Mouse (Mus musculus) neural tube, embryonic 15.5 days (tissue): ENCODE measurements at regions not wholly inside any gene's neighbourhood (a gene's known extent, or its start where the extent isn't known, plus 50 kb on each side); places are given as distances from the start of the nearest gene placed in this dataset.
"Not testable (repeated sequence)": the region's sequence is repeated elsewhere in the genome, so short reads cannot be mapped to it uniquely, and the experiment has no call there.

ENCODE experiments used
- ATAC-seq: fragments of 200-750 bp; cut with Nextera tagmentation; 2 replicates; pipeline ENCODE4 v1.8.0; 2017; ENCODE audit warnings: mild to moderate bottlenecking, moderate TSS enrichment, moderate library complexity; ENCODE audit not compliant: low FRiP score
- H3K27ac ChIP-seq: fragments of 300-500 bp; sonication (generic); replicated peaks from 2 replicates; pipeline ENCODE4 v1.5.1; 2015; ENCODE audit warnings: mild to moderate bottlenecking, inconsistent platforms
- H3K27me3 ChIP-seq: fragments of 300-500 bp; sonication (generic); replicated peaks from 2 replicates; pipeline ENCODE4 v1.6.1; 2015; ENCODE audit warnings: inconsistent platforms
- H3K36me3 ChIP-seq: fragments of 300-500 bp; sonication (generic); 2 replicates; pipeline ENCODE4 v1.6.1; 2015; ENCODE audit warnings: inconsistent platforms
- H3K4me1 ChIP-seq: fragments of 300-500 bp; sonication (generic); 2 replicates; pipeline ENCODE4 v1.6.1; 2015; ENCODE audit warnings: inconsistent platforms
- H3K4me2 ChIP-seq: fragments of 300-500 bp; sonication (generic); 2 replicates; pipeline ENCODE4 v1.6.1; 2015; ENCODE audit warnings: inconsistent platforms, mild to moderate bottlenecking, moderate library complexity
- H3K4me3 ChIP-seq: fragments of 300-500 bp; sonication (generic); replicated peaks from 2 replicates; pipeline ENCODE4 v1.5.1; 2015; ENCODE audit warnings: mild to moderate bottlenecking, inconsistent platforms
- H3K9ac ChIP-seq: fragments of 300-500 bp; sonication (generic); replicated peaks from 2 replicates; pipeline ENCODE4 v1.6.1; 2015; ENCODE audit warnings: mild to moderate bottlenecking, inconsistent platforms
- H3K9me3 ChIP-seq: fragments of 300-500 bp; sonication (generic); replicated peaks from 2 replicates; pipeline ENCODE4 v1.6.1; 2016; ENCODE audit warnings: inconsistent platforms
- WGBS: fragments of 180-500 bp; shearing (Covaris S2); methylation state at CpG from one replicate; pipeline ENCODE4 v1.1.7; 2015; ENCODE audit warnings: mixed read lengths; 5-methylcytosine and 5-hydroxymethylcytosine counted together

GRCm38 (mm10) chr9:115430271-115430670 lies 120.0 kb upstream of the Stt3b start:
- WGBS = 78% methylated on average over 4 of the region's 4 CpGs
- no peaks in the 10 kb centered on the region for H3K36me3 ChIP-seq
- H3K4me1 ChIP-seq = 0 out of 2 replicates have a peak, but pooled peaks cover 2% of the 10 kb centered on the region
- no peak overlapping the region for H3K4me3 ChIP-seq
- H3K9ac ChIP-seq = no peak overlapping the region
- H3K27me3 ChIP-seq = no peaks in the 10 kb centered on the region
- no peak for ATAC-seq
- no peaks in the 10 kb centered on the region for H3K9me3 ChIP-seq
- H3K4me2 ChIP-seq = no peak overlapping the region
- no peak overlapping the region for H3K27ac ChIP-seq

GRCm38 (mm10) chr9:115434696-115435095 lies 124.5 kb upstream of the Stt3b start:
- Histone ChIP-seq H3K27ac (no peak overlapping the region), H3K9ac (no peak overlapping the region), H3K9me3 (0 out of 2 replicates have a peak, but pooled peaks cover 9% of the 10 kb centered on the region), H3K27me3 (no peaks in the 10 kb centered on the region), H3K36me3 (no peaks in the 10 kb centered on the region), H3K4me2 (no peak overlapping the region), H3K4me3 (no peak overlapping the region), H3K4me1 (no peaks in the 10 kb centered on the region)
- no peak for ATAC-seq
- whole genome bisulfite sequencing = 42% methylated on average over 5 of the region's 5 CpGs

- H3K27me3 ChIP-seq = no peaks in the 10 kb centered on the region
- H3K27ac ChIP-seq = no peak overlapping the region
- H3K9ac ChIP-seq = no peak overlapping the region
- 86% methylated on average over 3 of the region's 3 CpGs for WGBS
- ATAC-seq = no peak
- H3K9me3 ChIP-seq = 0 out of 2 replicates have a peak, but pooled peaks cover 9% of the 10 kb centered on the region
- H3K4me2 ChIP-seq = no peak overlapping the region
- no peak overlapping the region for H3K4me3 ChIP-seq
- H3K36me3 ChIP-seq = no peaks in the 10 kb centered on the region
- no peaks in the 10 kb centered on the region for H3K4me1 ChIP-seq
These were observed 126.1 kb upstream of the Stt3b start for GRCm38 (mm10) chr9:115436301-115436700.

- not testable (repeated sequence) for H3K27ac ChIP-seq, H3K4me2 ChIP-seq, H3K36me3 ChIP-seq, H3K9me3 ChIP-seq, H3K9ac ChIP-seq, ATAC-seq, H3K4me3 ChIP-seq, H3K4me1 ChIP-seq, H3K27me3 ChIP-seq
- WGBS = 98% methylated on average over 22 of the region's 22 CpGs
These were observed 128.0 kb upstream of the Stt3b start for GRCm38 (mm10) chr9:115438234-115438633.

GRCm38 (mm10) chr9:115446681-115447080 lies 136.5 kb upstream of the Stt3b start:
- H3K9ac ChIP-seq = no peak overlapping the region
- H3K4me1 ChIP-seq = peaks cover 3% of the 10 kb centered on the region; the same call in 1 of the 2 replicates
- WGBS = 83% methylated on average over 11 of the region's 11 CpGs
- no peak for ATAC-seq
- H3K4me3 ChIP-seq = no peak overlapping the region
- H3K9me3 ChIP-seq = no peaks in the 10 kb centered on the region
- no peaks in the 10 kb centered on the region for H3K27me3 ChIP-seq
- H3K27ac ChIP-seq = no peak overlapping the region
- no peak overlapping the region for H3K4me2 ChIP-seq
- H3K36me3 ChIP-seq = no peaks in the 10 kb centered on the region

- no peak for ATAC-seq
- H3K4me3 ChIP-seq = no peak overlapping the region
These were observed 140.6 kb upstream of the Stt3b start for GRCm38 (mm10) chr9:115450741-115451320.

GRCm38 (mm10) chr9:115454771-115455170 lies 144.6 kb upstream of the Stt3b start:
- Histone ChIP-seq H3K36me3 (no peaks in the 10 kb centered on the region), H3K9ac (no peak overlapping the region), H3K27me3 (no peaks in the 10 kb centered on the region), H3K9me3 (no peaks in the 10 kb centered on the region), H3K4me2 (no peak overlapping the region), H3K4me3 (no peak overlapping the region), H3K27ac (no peak overlapping the region), H3K4me1 (peaks cover 6% of the 10 kb centered on the region; the same call in 1 of the 2 replicates)
- 79% methylated on average over 7 of the region's 7 CpGs for WGBS
- ATAC-seq = no peak

More at GRCm38 (mm10) chr9:115450741-115451320, 140.6 kb upstream of the Stt3b start:
- no peaks in the 10 kb centered on the region for H3K27me3 ChIP-seq
- no peak overlapping the region for H3K9ac ChIP-seq
- H3K36me3 ChIP-seq = no peaks in the 10 kb centered on the region
- 39% methylated on average over 5 of the region's 5 CpGs for WGBS
- H3K4me2 ChIP-seq = no peak overlapping the region
- H3K27ac ChIP-seq = no peak overlapping the region
- H3K4me1 ChIP-seq = peaks cover 3% of the 10 kb centered on the region; the same call in 1 of the 2 replicates
- no peaks in the 10 kb centered on the region for H3K9me3 ChIP-seq

GRCm38 (mm10) chr9:115456121-115456520 lies 145.9 kb upstream of the Stt3b start:
- Histone ChIP-seq H3K27ac (no peak overlapping the region), H3K27me3 (no peaks in the 10 kb centered on the region), H3K4me3 (no peak overlapping the region), H3K4me2 (no peak overlapping the region), H3K9ac (no peak overlapping the region), H3K4me1 (peaks cover 3% of the 10 kb centered on the region; the same call in 1 of the 2 replicates), H3K9me3 (no peaks in the 10 kb centered on the region), H3K36me3 (no peaks in the 10 kb centered on the region)
- WGBS = 38% methylated on average over 3 of the region's 3 CpGs
- no peak for ATAC-seq

GRCm38 (mm10) chr9:115456638-115457037 lies 146.4 kb upstream of the Stt3b start:
- H3K27me3 ChIP-seq = no peaks in the 10 kb centered on the region
- no peak for ATAC-seq
- H3K4me1 ChIP-seq = 0 out of 2 replicates have a peak, but pooled peaks cover 3% of the 10 kb centered on the region
- no peak overlapping the region for H3K27ac ChIP-seq
- 23% methylated on average over 6 of the region's 6 CpGs for WGBS
- no peaks in the 10 kb centered on the region for H3K9me3 ChIP-seq
- H3K4me2 ChIP-seq = no peak overlapping the region
- H3K4me3 ChIP-seq = no peak overlapping the region
- no peak overlapping the region for H3K9ac ChIP-seq
- no peaks in the 10 kb centered on the region for H3K36me3 ChIP-seq

GRCm38 (mm10) chr9:115457889-115458710 lies 147.9 kb upstream of the Stt3b start:
- WGBS = 72% methylated on average over 21 of the region's 21 CpGs
- Histone ChIP-seq H3K9me3 (no peaks in the 10 kb centered on the region), H3K4me2 (no peak overlapping the region), H3K9ac (no peak overlapping the region), H3K4me3 (no peak overlapping the region), H3K27ac (no peak overlapping the region), H3K27me3 (no peaks in the 10 kb centered on the region), H3K4me1 (0 out of 2 replicates have a peak, but pooled peaks cover 3% of the 10 kb centered on the region), H3K36me3 (no peaks in the 10 kb centered on the region)
- ATAC-seq = no peak

GRCm38 (mm10) chr9:115459075-115459474 lies 148.9 kb upstream of the Stt3b start:
- not testable (repeated sequence) for H3K9ac ChIP-seq, H3K9me3 ChIP-seq, H3K4me2 ChIP-seq, H3K27ac ChIP-seq, H3K4me3 ChIP-seq, ATAC-seq, H3K4me1 ChIP-seq, H3K27me3 ChIP-seq, H3K36me3 ChIP-seq
- WGBS = 97% methylated on average over 6 of the region's 6 CpGs

GRCm38 (mm10) chr9:115465326-115465725 lies 155.1 kb upstream of the Stt3b start:
- no peak overlapping the region for H3K9ac ChIP-seq
- H3K4me2 ChIP-seq = no peak overlapping the region
- no peak overlapping the region for H3K27ac ChIP-seq
- 93% methylated on average over 10 of the region's 10 CpGs for WGBS
- no peaks in the 10 kb centered on the region for H3K9me3 ChIP-seq
- no peaks in the 10 kb centered on the region for H3K27me3 ChIP-seq
- no peak for ATAC-seq
- no peaks in the 10 kb centered on the region for H3K4me1 ChIP-seq
- H3K4me3 ChIP-seq = no peak overlapping the region
- H3K36me3 ChIP-seq = no peaks in the 10 kb centered on the region
